Mouse (Mus musculus) colon, adult 2 months (tissue): ENCODE data around the gene Parvb. TPM values are rescaled to one million over a fixed set of nuclear protein-coding genes. Genes with fewer than 3 reads are reported as not detected.

Source experiments
- polyA plus RNA-seq: library from polyadenylated mRNA; depleted of rRNA; stranded (reverse); fragments of >200 nt; gene quantifications from 2 replicates; pipeline ENCODE4 v1.2.3, GENCODE M21; 2012; rRNA removed

Parvb gene
- 3.8 and 4.2 TPM in 2 replicates for polyA plus RNA-seq

DNA sequence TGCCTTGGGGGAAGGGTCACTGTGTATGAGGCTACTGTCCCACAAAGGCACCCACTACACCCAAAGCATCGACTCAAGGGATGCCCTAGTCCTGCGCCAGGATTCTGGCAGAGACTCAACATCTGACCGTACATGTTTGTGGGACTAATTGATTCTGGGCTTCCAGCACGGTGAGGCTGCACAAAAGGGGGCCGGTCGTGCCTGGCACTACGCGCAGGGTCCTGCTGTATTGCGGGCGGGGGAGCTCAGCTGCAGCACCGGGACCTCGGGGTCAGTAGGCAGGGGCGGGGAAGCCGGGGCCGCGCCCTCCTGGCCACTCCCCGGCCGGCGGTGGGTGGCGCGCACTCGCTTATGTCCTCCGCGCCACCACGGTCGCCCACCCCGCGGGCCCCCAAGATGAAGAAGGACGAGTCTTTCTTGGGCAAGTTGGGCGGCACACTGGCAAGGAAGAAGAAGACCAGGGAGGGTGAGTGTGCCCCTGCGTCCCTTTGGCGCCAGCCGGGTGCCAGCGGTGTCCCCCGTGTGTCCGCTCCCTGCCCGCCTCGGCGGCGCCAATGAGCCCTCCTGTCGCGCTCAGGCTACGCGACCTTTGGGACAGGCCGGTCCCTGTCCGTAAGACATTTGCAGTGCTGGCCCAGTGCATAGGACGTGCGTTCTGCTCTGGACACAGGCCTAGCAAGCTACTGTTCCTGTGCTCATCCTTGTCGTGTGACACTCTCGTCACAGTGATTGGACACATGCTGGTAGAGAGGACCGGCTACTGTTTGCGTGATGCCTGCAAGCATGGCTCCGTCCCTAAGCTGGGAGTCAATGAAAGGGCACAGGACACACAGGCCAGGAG lies at the start of gene Parvb:
Gene Parvb (plus strand): TSS at position 323 of the 841 bp plus-strand sequence.

DNA sequence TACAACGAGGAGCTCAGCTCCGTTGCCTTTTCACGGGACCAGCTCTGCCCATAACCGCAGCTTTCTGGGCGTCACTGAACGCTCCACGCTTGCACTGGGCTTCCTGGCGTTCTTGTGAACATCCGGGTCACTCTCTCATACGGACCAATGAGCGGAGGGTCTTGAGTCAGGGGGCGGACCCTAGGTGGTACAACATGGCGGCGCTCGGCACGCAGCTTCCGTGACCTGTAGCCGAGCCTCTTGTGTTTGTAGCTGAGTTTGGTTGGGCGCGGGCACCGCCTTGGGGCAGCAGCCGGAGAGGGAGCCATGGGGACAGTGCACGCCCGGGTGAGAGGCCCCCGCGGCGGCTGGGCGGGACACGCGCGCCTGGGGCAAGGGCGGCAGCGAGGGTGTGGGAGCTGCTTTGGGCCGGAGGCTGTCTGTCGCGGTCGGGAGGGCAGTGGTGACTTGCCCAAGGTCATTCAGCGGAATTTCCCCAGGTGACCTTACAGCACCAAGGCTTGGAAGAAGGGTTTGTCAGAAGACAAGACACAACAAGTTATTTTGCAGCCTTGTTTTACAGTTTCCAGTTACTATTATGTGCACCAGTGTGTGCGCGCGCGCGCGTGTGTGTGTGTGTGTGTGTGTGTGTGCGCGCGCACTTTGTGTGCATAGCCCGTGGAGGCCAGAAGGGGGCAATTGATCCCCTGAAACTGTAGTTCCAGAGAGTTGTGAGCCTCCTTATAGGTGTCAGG lies 39.6 kb upstream of the Parvb start, which contains the start of gene Samm50:
Gene Samm50 (plus strand): TSS at position 184 of the 734 bp plus-strand sequence.

DNA sequence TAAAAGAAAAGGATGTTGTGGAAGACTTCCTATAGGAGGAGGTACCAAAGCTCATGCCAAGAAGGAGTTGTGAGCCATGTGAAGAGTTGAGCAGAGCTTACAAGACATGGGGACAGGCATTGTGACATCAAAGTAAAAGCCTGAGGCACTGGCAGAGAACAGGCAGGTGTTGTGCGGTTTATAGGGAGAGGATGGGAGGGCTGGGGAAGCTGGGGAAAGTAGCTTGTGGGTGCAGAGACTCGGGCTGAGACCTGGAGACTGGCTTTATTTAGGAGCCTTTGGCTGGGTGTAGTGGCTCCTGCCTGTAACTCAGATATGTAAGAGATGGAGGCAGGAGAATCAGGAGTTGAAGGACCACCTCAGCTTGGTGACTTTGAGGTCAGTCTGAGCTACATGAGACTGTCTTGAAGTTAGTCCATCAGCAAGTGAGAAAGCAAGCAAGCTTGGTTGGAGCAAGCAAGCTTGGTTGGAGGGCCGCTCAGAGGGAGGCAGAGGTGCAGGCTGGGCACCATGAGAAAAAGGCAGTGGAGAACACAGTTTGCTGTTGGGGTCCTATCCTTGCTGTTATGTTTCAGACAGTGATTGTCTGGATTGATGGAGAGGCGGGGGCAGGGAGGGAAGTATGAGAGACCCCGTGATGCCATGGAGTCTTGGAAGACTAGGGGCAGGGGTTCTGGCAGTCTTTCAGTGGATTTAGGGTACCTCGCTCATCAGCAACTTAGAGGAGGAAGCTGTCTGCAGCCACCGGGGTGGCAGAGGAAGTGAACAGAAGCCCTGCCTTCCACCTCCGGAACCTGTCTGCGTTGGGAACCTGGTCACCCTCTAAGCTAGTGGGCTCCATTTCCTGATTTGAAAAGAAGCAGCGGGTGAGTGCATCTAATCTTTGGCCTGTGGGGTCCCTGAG lies 92.4 kb downstream of the Parvb start, which contains the start of gene Parvg:
Gene Parvg (plus strand): TSS at position 61 of the 904 bp plus-strand sequence.

Other genes starting within 250 kb of the Parvb start
- gene Efcab6, start 166.7 kb upstream of the Parvb start, polyA plus RNA-seq = not detected in 2 replicates
- gene Sult4a1, start 126.3 kb upstream of the Parvb start, polyA plus RNA-seq = 4.9 TPM in 2 replicates
- gene Pnpla5, start 108.9 kb upstream of the Parvb start, polyA plus RNA-seq = not detected in 2 replicates
- 6.9 and 8.9 TPM in 2 replicates for gene Pnpla3, start 64.2 kb upstream of the Parvb start, polyA plus RNA-seq
- gene Samm50, start 39.8 kb upstream of the Parvb start, polyA plus RNA-seq = 12.0 and 12.4 TPM in 2 replicates
- 1.8 TPM in 2 replicates for gene Parvg, start 92.0 kb downstream of the Parvb start, polyA plus RNA-seq
- gene Shisal1, start 215.1 kb downstream of the Parvb start, polyA plus RNA-seq = 12.4 and 19.4 TPM in 2 replicates